Mouse (Mus musculus) lung, postnatal 4 days (tissue): ENCODE data around the gene Tnfaip1.

ENCODE experiments used
- DNase-seq, 2 experiments: peaks; one replicate each; pipeline ENCODE4 v3.0.0; 2021

Tnfaip1 gene

DNA sequence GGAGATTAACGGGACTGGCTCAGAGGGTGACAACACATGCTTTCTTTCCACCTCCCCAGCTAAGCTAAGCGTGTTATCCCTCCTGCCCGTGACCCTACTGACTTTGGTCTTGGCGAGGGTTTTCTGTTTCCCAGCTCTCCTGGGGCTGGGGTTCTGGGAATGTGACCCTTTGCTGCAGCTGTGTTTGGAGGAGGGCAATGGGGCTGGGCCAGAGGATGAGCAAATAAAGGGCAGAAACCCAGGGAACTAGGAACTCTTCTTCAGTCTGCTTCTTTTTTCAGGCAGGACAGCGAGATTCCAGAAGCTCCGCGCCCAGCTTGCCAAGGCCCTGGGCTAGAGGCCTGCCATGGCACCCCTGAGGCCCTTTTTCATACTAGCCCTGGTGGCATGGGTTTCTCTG, 37.1 kb downstream of the Tnfaip1 start, which contains the start of gene Vtn:
Gene Vtn (plus strand): TSS at position 88 of the 400 bp plus-strand sequence.
- DNase-seq = no peak

DNA sequence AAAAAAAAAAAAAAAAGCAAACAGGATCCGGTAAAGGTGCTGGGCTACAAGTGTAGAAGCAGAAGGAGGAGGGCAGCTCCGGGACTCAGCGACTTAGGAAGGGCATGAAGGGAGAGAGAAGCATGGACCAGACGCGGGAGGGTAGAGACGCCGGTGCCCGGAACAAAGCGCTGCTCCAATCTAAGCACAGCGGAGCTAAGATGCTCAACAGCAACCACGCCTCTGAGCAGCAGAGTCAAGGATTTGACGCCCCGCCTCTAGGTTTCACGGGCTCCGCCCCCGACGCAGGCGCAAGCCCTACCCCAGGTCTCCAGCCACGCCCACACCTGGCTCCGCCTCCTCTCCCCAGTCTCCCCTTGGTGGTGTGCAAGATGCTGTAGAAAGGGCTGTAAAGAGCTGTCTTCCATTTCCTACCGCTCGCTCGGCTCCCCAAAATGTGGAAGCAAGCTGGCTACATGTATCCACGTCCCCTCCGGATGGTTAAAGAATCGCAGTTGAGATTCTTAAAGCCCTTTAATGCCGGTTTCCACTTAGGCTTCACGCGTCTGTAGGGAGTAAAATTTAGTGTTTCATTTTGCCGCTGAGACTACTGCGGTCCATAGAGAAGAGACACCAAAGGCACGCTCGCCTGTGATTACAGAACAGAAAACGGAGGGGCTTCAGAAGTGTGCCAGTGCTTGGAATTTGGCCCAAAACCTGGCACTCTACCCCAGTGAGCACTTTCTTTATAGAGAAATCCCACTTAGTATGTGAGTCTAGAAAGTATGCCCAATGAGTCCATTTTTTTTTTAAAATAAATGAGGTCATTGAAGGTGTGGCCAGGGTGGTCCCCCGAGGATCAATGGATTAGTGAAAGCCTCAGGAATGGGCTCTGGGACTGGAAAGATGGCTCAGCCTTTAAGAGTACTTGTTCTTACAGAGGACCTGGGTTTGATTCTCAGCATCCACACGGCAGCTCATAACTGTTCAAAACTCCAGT, 38.3 kb downstream of the Tnfaip1 start, which contains the start of gene Sarm1:
Gene Sarm1 (minus strand): TSS at position 211 of the 979 bp plus-strand sequence.
- DNase-seq = peak; percentile 92 to 93

DNA sequence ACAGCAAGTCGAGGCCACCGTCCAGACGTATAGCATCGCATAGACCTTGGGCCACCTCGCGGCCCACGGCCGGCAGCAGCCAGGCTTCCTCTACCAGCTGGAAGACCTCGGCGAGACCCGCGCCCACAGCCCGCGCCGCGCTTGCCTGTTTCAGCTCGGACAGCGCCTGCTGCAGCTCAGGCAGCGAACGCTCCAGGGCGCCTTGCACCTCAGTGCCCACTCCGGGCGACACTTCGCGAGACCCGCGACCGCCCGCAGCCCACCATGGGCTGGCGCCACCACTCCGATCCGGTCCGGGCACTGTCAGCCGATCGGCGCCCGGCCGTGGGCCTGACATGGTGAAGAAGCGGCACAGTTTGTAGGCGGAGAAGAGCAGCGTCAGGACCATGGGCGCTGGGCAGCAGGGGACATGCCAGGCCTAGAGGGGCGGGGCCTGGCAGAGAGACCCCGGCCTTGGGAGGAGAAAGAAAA, 39.0 kb downstream of the Tnfaip1 start:
- DNase-seq = peak; percentile 31 to 38

DNA sequence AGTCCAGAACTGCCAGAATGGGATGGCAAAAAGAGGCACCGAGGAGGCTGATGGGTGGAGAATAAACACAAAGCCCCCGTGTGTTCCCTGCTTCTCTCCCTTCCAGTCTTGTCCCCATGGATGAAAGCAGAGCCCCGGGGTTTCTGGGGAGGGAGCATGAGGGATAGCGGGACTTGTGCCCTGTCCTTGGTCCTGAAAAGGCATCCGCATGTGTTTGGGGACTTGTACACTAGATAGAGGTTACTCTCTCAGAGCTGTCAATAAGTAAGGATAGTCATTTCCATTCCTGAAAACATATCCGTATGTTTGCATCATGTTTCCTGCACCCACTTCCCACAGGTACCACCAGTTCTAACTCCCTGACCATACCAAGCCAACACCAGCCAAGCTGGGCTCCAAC, 40.2 kb downstream of the Tnfaip1 start:
- DNase-seq = peak in 1 of 2 experiments; percentile 46

DNA sequence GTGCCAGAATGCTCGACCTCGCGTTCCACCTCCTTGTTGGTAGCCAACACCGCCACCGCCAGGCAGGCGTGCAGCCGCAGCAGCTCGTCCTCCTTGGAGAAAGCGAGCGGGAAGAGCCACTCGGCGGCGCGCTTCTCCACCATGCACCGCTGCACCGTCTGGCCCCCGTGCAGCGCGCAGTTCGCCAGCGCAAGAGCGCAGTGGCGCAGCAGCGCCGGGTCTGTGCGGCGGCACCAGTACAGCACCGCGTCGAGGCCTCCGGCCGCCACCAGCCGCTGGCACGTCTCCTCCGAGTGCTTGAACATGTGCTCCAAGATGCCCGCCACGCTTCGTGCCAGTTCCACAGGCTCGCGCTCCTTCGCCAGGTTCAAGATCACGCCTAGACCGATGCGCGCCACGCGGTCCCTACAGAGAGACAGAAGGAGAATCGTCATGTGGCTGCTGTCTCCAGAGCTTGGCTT, 45.3 kb downstream of the Tnfaip1 start:
- DNase-seq = no peak

DNA sequence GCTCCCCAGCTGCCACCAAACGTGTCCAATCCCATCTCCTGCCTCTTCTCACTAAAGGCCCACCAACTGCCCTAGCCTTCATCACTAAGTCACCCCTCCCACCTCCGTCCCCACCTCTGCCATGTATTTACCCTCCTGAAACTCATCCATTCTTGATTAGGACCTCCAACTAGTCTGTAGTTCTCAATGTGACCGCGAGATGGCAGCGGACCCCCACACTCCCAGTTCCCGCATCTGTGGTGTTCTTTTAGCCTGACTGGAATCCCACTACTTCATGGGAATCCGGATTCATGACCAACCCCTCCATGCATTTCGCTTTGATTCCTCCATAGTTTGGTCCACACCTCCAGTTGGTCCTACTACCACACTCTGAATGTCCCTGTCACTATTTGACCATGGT, 48.0 kb downstream of the Tnfaip1 start:
- DNase-seq = peak; percentile 53 to 75

DNA sequence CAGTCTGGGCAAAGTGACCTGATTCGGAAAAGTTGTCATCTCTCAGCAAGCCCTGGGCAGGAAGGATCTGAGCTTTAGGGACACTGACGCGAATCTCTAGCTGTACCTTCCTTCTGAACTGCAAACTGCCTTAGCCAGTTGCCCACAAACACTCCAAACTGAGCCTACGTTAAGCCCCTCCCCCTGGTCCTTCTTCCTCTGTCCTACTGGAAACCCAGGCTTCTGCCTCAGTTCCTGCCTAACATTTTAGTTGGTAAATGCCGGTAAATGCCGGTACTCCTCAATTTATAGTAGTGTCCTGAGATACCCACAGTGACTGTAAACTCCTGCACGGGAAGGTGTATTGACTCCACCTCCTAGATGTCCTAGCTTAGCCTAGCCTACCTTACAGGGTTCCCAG, 52.5 kb downstream of the Tnfaip1 start:
- no peak for DNase-seq

DNA sequence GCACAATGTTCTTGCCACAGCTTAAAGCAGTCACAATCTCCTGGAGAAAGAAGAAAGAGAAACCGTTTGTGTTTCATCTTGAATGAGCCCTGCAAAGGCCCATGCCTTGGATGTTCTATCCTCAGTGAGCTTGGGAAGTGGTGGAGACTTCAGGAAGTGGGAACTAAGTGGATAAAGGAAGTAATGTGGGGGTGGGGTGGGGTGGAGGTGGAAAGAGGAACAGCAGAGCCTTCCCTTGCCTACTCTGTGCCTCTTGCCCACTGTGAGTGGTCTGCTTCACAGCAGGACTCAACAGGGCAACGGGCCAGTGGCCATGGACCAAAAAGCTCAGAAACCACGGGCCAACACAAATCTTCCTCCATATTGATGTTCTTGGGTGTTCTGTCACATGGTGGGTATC, 60.8 kb downstream of the Tnfaip1 start:
- no peak for DNase-seq
